22 mouse cellular contexts compared by ENCODE assay signal in genomic region chr9:48722261-48722920, GRCm38 (mm10).
DNase-seq lines count a peak whose midpoint lies in the region; ATAC-seq and TF ChIP-seq lines count a peak whose summit lies in the region.
"Had no signal": no experiment of that assay in that cellular context is flagged by ENCODE, and none has a peak within 500 bp of the region (broad histone marks: within the 10 kb centered on the region; RNA-seq: fewer than 3 reads in every experiment).

No protein-coding gene starts in this region.

- 0 out of 2 replicates have a peak overlapping the region, but pooled peaks have one; percentile 1 for H3K9ac ChIP-seq in embryonic facial prominence, embryonic 13.5 days
- peak overlapping the region; percentile 1; the same call in 1 of the 2 replicates for H3K9ac ChIP-seq in heart, embryonic 16.5 days (ENCODE audit: low read length)
- H3K9ac ChIP-seq in liver, adult 2 months (ENCODE audit: low read depth, low read length): peak overlapping the region; percentile 56; the same call in 1 of the 2 replicates
- H3K9ac ChIP-seq in liver, embryonic 11.5 days (ENCODE audit: low read depth, low read length): no peak overlapping the region
- H3K9ac ChIP-seq: forebrain, postnatal 0 days; hindbrain, embryonic 12.5 days; midbrain, embryonic 12.5 days had no signal

- H3K36me3 ChIP-seq in embryonic facial prominence, embryonic 13.5 days: no peaks in the 10 kb centered on the region
- peaks cover 7% of the 10 kb centered on the region for H3K36me3 ChIP-seq in embryonic facial prominence, embryonic 10.5 days (replicated peaks)
- H3K36me3 ChIP-seq in heart, embryonic 16.5 days (ENCODE audit: control insufficient read depth, insufficient read depth): no peaks in the 10 kb centered on the region
- H3K36me3 ChIP-seq in liver, adult 2 months (ENCODE audit: control insufficient read depth, insufficient read depth, low read length): peaks cover 7% of the 10 kb centered on the region; the same call in 1 of the 2 replicates
- no peaks in the 10 kb centered on the region for H3K36me3 ChIP-seq in liver, embryonic 11.5 days (ENCODE audit: control insufficient read depth, insufficient read depth, low read length)
- H3K36me3 ChIP-seq: hindbrain, embryonic 12.5 days; midbrain, embryonic 12.5 days had no signal

- WGBS in embryonic facial prominence, embryonic 13.5 days: 83% methylated on average over 3 of the region's 3 CpGs
- WGBS in embryonic facial prominence, embryonic 10.5 days: 82% methylated on average over 3 of the region's 3 CpGs
- 78% methylated on average over 3 of the region's 3 CpGs for WGBS in heart, embryonic 16.5 days
- WGBS in liver, adult 2 months: 84% methylated on average over 3 of the region's 3 CpGs
- WGBS in liver, embryonic 11.5 days: 82% methylated on average over 3 of the region's 3 CpGs

- H3K4me1 ChIP-seq in embryonic facial prominence, embryonic 13.5 days: peaks cover 15% of the 10 kb centered on the region
- peaks cover 43% of the 10 kb centered on the region for H3K4me1 ChIP-seq in embryonic facial prominence, embryonic 10.5 days
- peaks cover 31% of the 10 kb centered on the region for H3K4me1 ChIP-seq in heart, embryonic 16.5 days (ENCODE audit: control insufficient read depth, insufficient read depth, low read length)
- H3K4me1 ChIP-seq in liver, adult 2 months (ENCODE audit: control insufficient read depth, insufficient read depth, low read length): peaks cover 30% of the 10 kb centered on the region
- peaks cover 10% of the 10 kb centered on the region; the same call in 1 of the 2 replicates for H3K4me1 ChIP-seq in liver, embryonic 11.5 days (replicated peaks; ENCODE audit: control insufficient read depth, insufficient read depth, low read length)
- peaks cover 20% of the 10 kb centered on the region for H3K4me1 ChIP-seq in cortical plate, adult 2 months (ENCODE audit: control insufficient read depth, insufficient read depth, low read length)

- H3K79me2 ChIP-seq in liver, adult 2 months (ENCODE audit: control insufficient read depth, insufficient read depth, low read length): peaks cover 20% of the 10 kb centered on the region; the same call in 1 of the 2 replicates

- no peak for DNase-seq in embryonic facial prominence, embryonic 10.5 days (ENCODE audit: low spot score)
- DNase-seq in heart, adult 9 months (ENCODE audit: low spot score in 2 of 2): no peak
- DNase-seq in liver, adult 2 months (ENCODE audit: extremely low read depth, low read depth, low spot score): no peak
- DNase-seq in liver, embryonic 11.5 days (ENCODE audit: low spot score): no peak
- no peak for DNase-seq in left cerebral cortex, adult 8-10 months (ENCODE audit: low spot score in 2 of 2)
- DNase-seq: adrenal gland, postnatal 10 days; cerebellum, postnatal 14 days; embryo, embryonic 11 days; forebrain, postnatal 0 days; kidney, adult 18-20 months; kidney, postnatal 36 days; right cerebral cortex, adult 18-20 months; thymus, adult 18-20 months; thymus, postnatal 4 days had no signal

- no peak overlapping the region for H3K27ac ChIP-seq in embryonic facial prominence, embryonic 13.5 days
- no peak overlapping the region for H3K27ac ChIP-seq in embryonic facial prominence, embryonic 10.5 days (replicated peaks)
- H3K27ac ChIP-seq in heart, embryonic 16.5 days (ENCODE audit: low read length): peak overlapping the region; percentile 95
- peak overlapping the region; percentile 98 for H3K27ac ChIP-seq in liver, adult 2 months (replicated peaks; ENCODE audit: insufficient read depth, low read depth, low read length)
- no peak overlapping the region for H3K27ac ChIP-seq in liver, embryonic 11.5 days (ENCODE audit: low read depth, low read length)
- peak overlapping the region; percentile 85 for H3K27ac ChIP-seq in cortical plate, adult 2 months (ENCODE audit: insufficient read depth, low read length)
- H3K27ac ChIP-seq: forebrain, embryonic 10.5 days; hindbrain, embryonic 12.5 days; midbrain, embryonic 12.5 days had no signal

- no peaks in the 10 kb centered on the region for H3K9me3 ChIP-seq in embryonic facial prominence, embryonic 13.5 days
- H3K9me3 ChIP-seq in embryonic facial prominence, embryonic 10.5 days: no peaks in the 10 kb centered on the region
- no peaks in the 10 kb centered on the region for H3K9me3 ChIP-seq in heart, embryonic 16.5 days (replicated peaks; ENCODE audit: control insufficient read depth, low read length)
- H3K9me3 ChIP-seq in liver, embryonic 11.5 days (ENCODE audit: control insufficient read depth, low read length): no peaks in the 10 kb centered on the region
- H3K9me3 ChIP-seq: forebrain, embryonic 10.5 days; G1E; hindbrain, embryonic 12.5 days; midbrain, embryonic 12.5 days had no signal

- no peak overlapping the region for H3K4me3 ChIP-seq in embryonic facial prominence, embryonic 13.5 days
- H3K4me3 ChIP-seq in embryonic facial prominence, embryonic 10.5 days: no peak overlapping the region
- H3K4me3 ChIP-seq in heart, embryonic 16.5 days (ENCODE audit: low read length): no peak overlapping the region
- no peak overlapping the region for H3K4me3 ChIP-seq in liver, adult 2 months (ENCODE audit: insufficient read depth, low read depth, low read length)
- H3K4me3 ChIP-seq in liver, embryonic 11.5 days (ENCODE audit: low read depth, low read length): no peak overlapping the region
- H3K4me3 ChIP-seq in cortical plate, adult 2 months (ENCODE audit: insufficient read depth, low read length): no peak overlapping the region
- H3K4me3 ChIP-seq: forebrain, embryonic 10.5 days; hindbrain, embryonic 12.5 days; midbrain, embryonic 12.5 days had no signal

- no peak for ATAC-seq in embryonic facial prominence, embryonic 13.5 days (ENCODE audit: insufficient number of reproducible peaks, insufficient read depth, low FRiP score, low TSS enrichment, low read depth)
- no peak for ATAC-seq in heart, embryonic 16.5 days (replicated peaks; ENCODE audit: extremely low read depth, insufficient read depth, low FRiP score)
- ATAC-seq in liver, embryonic 11.5 days (replicated peaks; ENCODE audit: low FRiP score): no peak
- ATAC-seq: activated CD4-positive, CD25-positive, alpha-beta regulatory T cell, adult 4 months; forebrain, postnatal 0 days had no signal

- TF ChIP-seq POLR2A in liver, adult 2 months (IDR thresholded peaks at IDR 0.05; ENCODE audit: extremely low read depth, insufficient read depth, low read length): no peak
- no peak for TF ChIP-seq POLR2A in cortical plate, adult 2 months (IDR thresholded peaks at IDR 0.05; ENCODE audit: extremely low read depth, insufficient read depth, low read length)

- no peak overlapping the region for H3K4me2 ChIP-seq in embryonic facial prominence, embryonic 13.5 days
- H3K4me2 ChIP-seq in heart, embryonic 16.5 days (ENCODE audit: low read depth, low read length): no peak overlapping the region
- H3K4me2 ChIP-seq in liver, embryonic 11.5 days: no peak overlapping the region
- H3K4me2 ChIP-seq: hindbrain, embryonic 12.5 days; midbrain, embryonic 12.5 days had no signal

- no peak for TF ChIP-seq CTCF in liver, adult 2 months (IDR thresholded peaks at IDR 0.05; ENCODE audit: low read depth, low read length)
- no peak for TF ChIP-seq CTCF in cortical plate, adult 2 months (IDR thresholded peaks at IDR 0.05; ENCODE audit: extremely low read depth, insufficient read depth, low read length)

- H3K27me3 ChIP-seq in embryonic facial prominence, embryonic 13.5 days: peaks cover 38% of the 10 kb centered on the region
- peaks cover 8% of the 10 kb centered on the region for H3K27me3 ChIP-seq in embryonic facial prominence, embryonic 10.5 days (replicated peaks; ENCODE audit: low read depth, poor library complexity, severe bottlenecking)
- H3K27me3 ChIP-seq in heart, embryonic 16.5 days (ENCODE audit: control insufficient read depth, insufficient read depth, low read length): no peaks in the 10 kb centered on the region
- no peaks in the 10 kb centered on the region for H3K27me3 ChIP-seq in liver, adult 2 months (ENCODE audit: control insufficient read depth, insufficient read depth, low read length)
- no peaks in the 10 kb centered on the region for H3K27me3 ChIP-seq in liver, embryonic 11.5 days (replicated peaks; ENCODE audit: control insufficient read depth, insufficient read depth, low read length)
- H3K27me3 ChIP-seq: hindbrain, embryonic 12.5 days; midbrain, embryonic 12.5 days had no signal

Comparison
In these comparisons a context has a peak if more than half of its experiments do, and no peak if none do; other contexts are left out.
1. H3K27ac ChIP-seq: peak in heart, embryonic 16.5 days (single experiment), liver, adult 2 months (single experiment) and cortical plate, adult 2 months (single experiment); none in embryonic facial prominence, embryonic 13.5 days (single experiment), embryonic facial prominence, embryonic 10.5 days (single experiment) and liver, embryonic 11.5 days (single experiment).